8 mouse cellular contexts compared by ENCODE assay signal in genomic region chr11:120232230-120233097, GRCm38 (mm10). TPM values are rescaled to one million over a fixed set of nuclear protein-coding genes. Genes with fewer than 3 reads are reported as not detected.
DNase-seq lines count a peak whose midpoint lies in the region; ATAC-seq and TF ChIP-seq lines count a peak whose summit lies in the region.

Gene Bahcc1 (plus strand): TSS chr11:120232947.

- H3K9me3 ChIP-seq in embryonic facial prominence, embryonic 15.5 days (replicated peaks), result no peaks in the 10 kb centered on the region
- H3K9me3 ChIP-seq in limb, embryonic 14.5 days (ENCODE audit: control insufficient read depth, low read length), result no peaks in the 10 kb centered on the region
- H3K9me3 ChIP-seq in midbrain, postnatal 0 days (ENCODE audit: low read length), result no peaks in the 10 kb centered on the region

- TF ChIP-seq CTCF in bone marrow, adult 2 months (IDR thresholded peaks at IDR 0.05; ENCODE audit: control insufficient read depth, insufficient read depth, low read length), result no peak
- no peak for TF ChIP-seq CTCF in midbrain, postnatal 0 days (IDR thresholded peaks at IDR 0.05)

- TF ChIP-seq POLR2A in bone marrow, adult 2 months (IDR thresholded peaks at IDR 0.05; ENCODE audit: borderline replicate concordance, control insufficient read depth, low read depth, low read length), result peak; percentile 78; the same call in 1 of the 2 replicates
- TF ChIP-seq POLR2A in limb, embryonic 14.5 days (IDR thresholded peaks at IDR 0.05; ENCODE audit: borderline replicate concordance, extremely low read depth, insufficient read depth, insufficient read length), result peak; percentile 95; the same call in 1 of the 2 replicates

- peak within 1 kb of the TSS; percentile 13; the same call in 1 of the 2 replicates for H3K27ac ChIP-seq in bone marrow, adult 2 months (ENCODE audit: control insufficient read depth, insufficient read depth, low read depth, low read length, poor library complexity)
- peak within 1 kb of the TSS; percentile 86 for H3K27ac ChIP-seq in embryonic facial prominence, embryonic 15.5 days (replicated peaks)
- peak within 1 kb of the TSS; percentile 72 for H3K27ac ChIP-seq in limb, embryonic 14.5 days (replicated peaks; ENCODE audit: low read depth, low read length)
- H3K27ac ChIP-seq in midbrain, postnatal 0 days (ENCODE audit: low read depth, low read length), result peak within 1 kb of the TSS; percentile 99

- no peaks in the 10 kb centered on the region for H3K27me3 ChIP-seq in embryonic facial prominence, embryonic 15.5 days
- no peaks in the 10 kb centered on the region for H3K27me3 ChIP-seq in limb, embryonic 14.5 days (ENCODE audit: control insufficient read depth, insufficient read depth, low read length)
- H3K27me3 ChIP-seq in midbrain, postnatal 0 days (ENCODE audit: insufficient read depth, low read length), result no peaks in the 10 kb centered on the region

- peak; percentile 91 for ATAC-seq in embryonic facial prominence, embryonic 15.5 days (ENCODE audit: insufficient number of reproducible peaks, low FRiP score, low TSS enrichment, low read depth)
- peak; percentile 79 for ATAC-seq in limb, embryonic 14.5 days (ENCODE audit: low FRiP score, low read depth)
- ATAC-seq in midbrain, postnatal 0 days (ENCODE audit: low FRiP score), result peak; percentile 91

- WGBS in bone marrow, adult 2 months, result 2% methylated on average over 36 of the region's 36 CpGs
- under 1% methylated on average over 36 of the region's 36 CpGs for WGBS in embryonic facial prominence, embryonic 15.5 days
- WGBS in limb, embryonic 14.5 days, result 2% methylated on average over 36 of the region's 36 CpGs
- WGBS in midbrain, postnatal 0 days, result 1% methylated on average over 36 of the region's 36 CpGs

- DNase-seq in 3134 (ENCODE audit: extremely low read depth, insufficient read length, low spot score), result peak; percentile 99
- peak; percentile 100 for DNase-seq in heart, adult 8-10 months (ENCODE audit: low spot score)
- peak; percentile 100 for DNase-seq in kidney, adult 9 months
- peak; percentile 100 for DNase-seq in limb, embryonic 14.5 days (ENCODE audit: low spot score)
- peak; percentile 100 for DNase-seq in midbrain, postnatal 0 days (ENCODE audit: low spot score)
- DNase-seq in spleen, postnatal 14 days (ENCODE audit: low spot score in 2 of 2), result peak; percentile 91 to 95

- H3K4me2 ChIP-seq in embryonic facial prominence, embryonic 15.5 days (replicated peaks), result peak within 1 kb of the TSS; percentile 88
- H3K4me2 ChIP-seq in limb, embryonic 14.5 days (replicated peaks; ENCODE audit: low read depth, low read length, severe bottlenecking), result peak within 1 kb of the TSS; percentile 96
- peak within 1 kb of the TSS; percentile 95 for H3K4me2 ChIP-seq in midbrain, postnatal 0 days (ENCODE audit: low read depth, low read length, poor library complexity, severe bottlenecking)

- peak within 1 kb of the TSS; percentile 46 for H3K4me3 ChIP-seq in bone marrow, adult 2 months (replicated peaks; ENCODE audit: control insufficient read depth, low read depth, low read length)
- peak within 1 kb of the TSS; percentile 73 for H3K4me3 ChIP-seq in embryonic facial prominence, embryonic 15.5 days (replicated peaks)
- peak within 1 kb of the TSS; percentile 83 for H3K4me3 ChIP-seq in limb, embryonic 14.5 days (replicated peaks; ENCODE audit: low read length)
- peak within 1 kb of the TSS; percentile 97 for H3K4me3 ChIP-seq in midbrain, postnatal 0 days (ENCODE audit: low read depth, low read length)

- peak within 1 kb of the TSS; percentile 76 for H3K9ac ChIP-seq in embryonic facial prominence, embryonic 15.5 days
- H3K9ac ChIP-seq in limb, embryonic 14.5 days (ENCODE audit: low read depth, low read length, severe bottlenecking), result peak within 1 kb of the TSS; percentile 99
- H3K9ac ChIP-seq in midbrain, postnatal 0 days (replicated peaks; ENCODE audit: low read length, poor library complexity, severe bottlenecking), result peak within 1 kb of the TSS; percentile 100

- H3K36me3 ChIP-seq in embryonic facial prominence, embryonic 15.5 days, result no peaks in the 10 kb centered on the region
- H3K36me3 ChIP-seq in limb, embryonic 14.5 days (ENCODE audit: control insufficient read depth, insufficient read depth, low read length), result 0 out of 2 replicates have a peak, but pooled peaks cover 5% of the 10 kb centered on the region
- H3K36me3 ChIP-seq in midbrain, postnatal 0 days (ENCODE audit: insufficient read depth, low read length), result no peaks in the 10 kb centered on the region; the same call in 1 of the 2 replicates

- no peaks in the 10 kb centered on the region; the same call in 1 of the 2 replicates for H3K4me1 ChIP-seq in bone marrow, adult 2 months (ENCODE audit: control insufficient read depth, insufficient read depth, low read length)
- peaks cover 46% of the 10 kb centered on the region for H3K4me1 ChIP-seq in embryonic facial prominence, embryonic 15.5 days
- H3K4me1 ChIP-seq in limb, embryonic 14.5 days (ENCODE audit: control insufficient read depth, insufficient read depth, low read length), result peaks cover 31% of the 10 kb centered on the region
- peaks cover 25% of the 10 kb centered on the region for H3K4me1 ChIP-seq in midbrain, postnatal 0 days (ENCODE audit: insufficient read depth, low read length)

RNA-seq across cellular contexts. Expression of gene Bahcc1, which starts in this region (rescaled TPM):
- polyA plus RNA-seq in bone marrow, adult 2 months (2011; ENCODE audit: insufficient read depth, insufficient read length, low replicate concordance, missing spikeins), result 2.2 and 5.8 TPM in 2 replicates
- polyA plus RNA-seq in embryonic facial prominence, embryonic 15.5 days (2015; fragmentation: Nextera tagmentation; extraction: Ambion mirVana), result 7.9 and 9.3 TPM in 2 replicates
- 10 to 100 TPM in 2 of 4 experiments, 1 to 10 TPM in 2; 6.2 to 12.6 (median 9.3) TPM for total RNA-seq in heart, adult 8-10 months (2022)
- polyA plus RNA-seq in limb, embryonic 14.5 days (2012; rRNA removed), result 22.9 and 28.3 TPM in 2 replicates
- polyA plus RNA-seq in limb, embryonic 14.5 days (2014; fragmentation: Nextera tagmentation; extraction: Ambion mirVana), result 14.0 and 14.9 TPM in 2 replicates
- 39.9 and 49.8 TPM in 2 replicates for total RNA-seq in midbrain, postnatal 0 days (2014; rRNA removed)
- polyA plus RNA-seq in midbrain, postnatal 0 days (2015; fragmentation: Nextera tagmentation; extraction: Ambion mirVana), result 5.9 and 9.5 TPM in 2 replicates

Comparison
In these comparisons a context has a peak if more than half of its experiments do, and no peak if none do; other contexts are left out.
1. Peak in every context shown above with its lines: DNase-seq, ATAC-seq, H3K4me3 ChIP-seq and H3K27ac ChIP-seq.
2. H3K27ac ChIP-seq: peak in every context shown above with its lines; median percentile 99 in midbrain, postnatal 0 days; 86 in embryonic facial prominence, embryonic 15.5 days; 72 in limb, embryonic 14.5 days; 13 in bone marrow, adult 2 months.
3. H3K4me3 ChIP-seq: peak in every context shown above with its lines; median percentile 97 in midbrain, postnatal 0 days; 83 in limb, embryonic 14.5 days; 73 in embryonic facial prominence, embryonic 15.5 days; 46 in bone marrow, adult 2 months.